Mouse (Mus musculus): ENCODE data around the gene Mapkapk3.
A peak's percentile ranks its signal among the peaks of the same experiment; 100 is the strongest.

The Mapkapk3 gene

GRCm38 (mm10) chr9:107289211-107290076, at the start of gene Mapkapk3:
Gene Mapkapk3, minus strand, starts transcription at chr9:107289877.
- peak; percentile 91 for DNase-seq

GRCm38 (mm10) chr9:107338172-107338883, 48.7 kb upstream of the Mapkapk3 start, which contains the start of gene Hemk1:
Gene Hemk1, minus strand, starts transcription at chr9:107338350.
- DNase-seq = peak; percentile 81

DNA sequence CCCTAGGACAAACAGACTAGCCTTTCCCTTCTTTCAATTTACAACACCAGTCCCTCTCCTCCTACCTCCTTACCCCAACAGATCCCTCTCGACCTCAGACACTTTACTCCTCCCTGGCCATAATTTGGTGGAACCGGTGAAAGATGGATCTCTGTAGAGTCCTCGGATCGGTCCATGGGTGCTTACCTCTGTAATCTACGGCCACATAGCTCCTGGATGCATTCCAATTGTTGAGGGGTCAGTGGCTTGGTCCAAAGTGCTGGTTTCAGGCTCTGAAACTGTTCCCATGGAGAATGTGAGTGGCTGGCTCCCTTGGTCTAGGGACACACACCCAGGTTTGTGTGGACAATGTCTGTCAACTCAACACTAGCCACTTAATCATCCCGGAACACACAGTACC, 46.7 kb upstream of the Mapkapk3 start:
- no peak for DNase-seq

DNA sequence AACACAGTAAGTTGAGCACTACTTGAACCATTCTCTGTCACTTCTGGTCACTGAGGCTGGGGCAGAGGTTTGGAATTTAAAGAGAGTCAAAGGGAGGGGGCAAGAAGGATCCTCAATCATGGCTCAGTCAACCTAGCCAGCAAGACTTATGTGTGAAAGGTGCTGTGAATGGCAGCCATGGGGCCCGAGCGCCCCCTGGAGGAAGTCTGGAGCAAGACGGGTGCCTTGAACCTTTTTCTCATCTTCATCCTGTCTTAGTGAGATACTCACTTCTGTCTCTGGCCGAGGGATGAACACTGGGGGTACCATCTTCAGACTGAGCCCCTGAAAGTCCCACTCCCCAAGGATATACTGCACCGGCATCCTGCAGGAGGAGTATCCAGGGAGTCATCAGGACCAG, 46.2 kb upstream of the Mapkapk3 start:
- peak; percentile 76 for DNase-seq

GRCm38 (mm10) chr9:107335046-107335445, 45.4 kb upstream of the Mapkapk3 start:
- no peak for DNase-seq

DNA sequence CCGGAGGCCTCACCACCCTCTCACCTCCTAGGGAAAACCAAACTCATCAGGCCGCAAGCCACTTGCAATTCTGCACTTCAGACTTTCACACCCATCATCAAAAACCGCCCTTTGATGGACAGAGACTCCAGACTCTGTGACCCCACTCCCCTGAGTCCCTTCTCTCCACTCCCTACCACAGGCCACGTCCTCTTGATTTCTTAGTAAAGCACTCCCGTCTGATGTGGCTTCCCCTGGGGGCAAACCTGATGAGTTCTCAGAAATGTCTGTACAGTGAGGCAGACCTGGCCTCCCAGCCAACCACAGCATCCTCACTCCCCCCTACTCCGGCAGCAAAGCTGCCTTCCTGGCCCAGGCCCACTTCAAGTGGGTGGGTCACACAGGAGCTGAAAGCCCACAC, 44.7 kb upstream of the Mapkapk3 start:
- DNase-seq = peak; percentile 61

DNA sequence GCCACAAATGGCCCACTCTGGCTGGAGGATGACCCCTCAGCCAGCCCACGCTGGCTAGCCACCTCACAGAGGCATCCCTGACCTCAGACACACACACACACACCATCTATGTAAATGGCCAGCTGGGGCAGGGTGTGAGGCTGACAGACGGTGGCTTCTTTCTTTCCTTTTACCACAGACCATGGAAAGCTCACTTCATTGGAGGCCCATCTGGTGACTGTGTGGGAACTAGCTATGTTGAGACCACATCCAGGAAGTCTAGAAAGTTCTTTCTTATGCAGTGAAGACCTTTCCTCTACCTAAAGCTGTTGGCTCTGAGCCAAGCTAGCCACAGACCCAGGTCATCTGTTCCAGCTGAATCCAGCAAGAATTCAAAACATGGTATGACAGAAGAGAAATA, 44.0 kb upstream of the Mapkapk3 start:
- no peak for DNase-seq

- no peak for DNase-seq
These were observed 41.1 kb upstream of the Mapkapk3 start for GRCm38 (mm10) chr9:107330791-107331190.

DNA sequence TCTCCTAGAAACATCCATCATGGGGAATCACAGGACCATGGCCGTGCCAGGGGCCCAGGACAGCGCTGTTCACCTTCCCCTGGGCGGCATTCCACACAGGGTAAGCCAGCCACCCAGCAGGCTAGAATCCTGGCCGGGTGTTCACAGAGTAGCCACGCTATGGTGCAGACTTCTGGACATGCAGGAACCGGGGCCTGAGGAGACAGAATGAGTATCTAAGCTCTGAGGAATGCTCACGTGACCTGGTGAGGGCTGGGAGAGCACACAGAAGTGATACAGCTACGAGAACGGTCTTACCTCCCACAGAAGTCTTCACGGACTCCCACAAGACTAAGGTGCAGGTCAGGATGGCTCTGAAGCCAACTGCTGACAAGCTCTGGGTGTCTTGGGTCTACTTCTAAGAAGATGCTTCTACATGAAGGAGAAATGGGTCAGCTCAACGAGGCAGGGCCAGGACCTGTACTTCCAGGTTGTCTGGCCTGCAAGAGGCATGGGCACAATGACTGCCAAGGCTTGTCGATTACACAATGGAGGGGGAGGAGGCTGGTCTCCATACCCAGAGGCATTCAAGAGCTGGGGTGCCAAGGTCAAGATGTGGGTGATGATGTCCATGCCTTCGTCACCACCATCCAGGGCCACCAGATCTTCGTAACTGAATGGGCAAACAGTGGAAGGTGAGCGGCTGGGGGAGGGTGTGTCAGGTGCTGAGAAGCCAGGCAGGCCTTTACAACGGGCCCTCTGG, 38.4 kb upstream of the Mapkapk3 start:
- DNase-seq = no peak

DNA sequence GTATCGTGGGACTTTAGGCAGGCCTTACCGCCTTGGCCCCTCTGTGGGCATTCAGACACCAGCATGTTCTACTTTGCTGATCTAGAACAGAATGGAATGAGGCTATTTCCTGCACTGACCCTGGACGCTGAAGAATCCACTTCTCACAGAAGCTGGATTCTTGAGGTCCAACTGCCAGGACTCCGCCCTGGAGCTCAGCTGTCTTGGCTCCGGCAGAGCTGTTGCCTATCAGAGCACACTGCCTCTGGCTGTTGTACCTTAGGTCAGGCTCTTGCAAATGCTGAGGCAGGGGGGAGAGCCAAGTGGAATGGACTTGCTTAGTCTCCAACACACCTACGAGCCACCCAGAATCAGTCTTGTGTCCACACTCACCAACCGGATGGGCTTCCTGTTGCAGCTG, 36.2 kb upstream of the Mapkapk3 start:
- DNase-seq = no peak

- DNase-seq = no peak
These were observed 35.3 kb upstream of the Mapkapk3 start for GRCm38 (mm10) chr9:107324799-107325561.

DNA sequence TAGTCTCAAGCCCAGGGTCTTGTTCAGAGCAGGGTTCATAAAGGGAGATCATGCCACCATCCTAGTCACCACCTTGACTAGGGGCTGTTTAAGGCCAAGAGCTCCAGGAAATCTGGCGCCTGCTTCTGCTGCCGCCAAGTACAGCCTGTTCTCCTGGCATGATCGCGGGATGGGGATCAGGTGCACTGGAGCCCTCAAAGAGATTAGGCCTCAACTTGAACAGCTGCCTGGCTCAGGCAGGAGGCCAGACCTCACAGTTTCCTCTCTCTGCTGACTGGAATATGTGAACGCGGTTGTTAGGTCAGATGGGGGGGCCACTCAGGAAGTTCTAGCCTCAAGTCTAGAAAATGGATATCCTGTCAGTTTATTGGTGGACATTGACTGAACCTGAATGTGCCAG, 33.9 kb upstream of the Mapkapk3 start:
- DNase-seq = peak; percentile 20

- no peak for DNase-seq
These were observed 32.9 kb upstream of the Mapkapk3 start for GRCm38 (mm10) chr9:107322461-107323050.

GRCm38 (mm10) chr9:107315791-107316190, 26.1 kb upstream of the Mapkapk3 start:
- DNase-seq = no peak

- no peak for DNase-seq
These were observed 24.2 kb upstream of the Mapkapk3 start for GRCm38 (mm10) chr9:107313926-107314325.

DNA sequence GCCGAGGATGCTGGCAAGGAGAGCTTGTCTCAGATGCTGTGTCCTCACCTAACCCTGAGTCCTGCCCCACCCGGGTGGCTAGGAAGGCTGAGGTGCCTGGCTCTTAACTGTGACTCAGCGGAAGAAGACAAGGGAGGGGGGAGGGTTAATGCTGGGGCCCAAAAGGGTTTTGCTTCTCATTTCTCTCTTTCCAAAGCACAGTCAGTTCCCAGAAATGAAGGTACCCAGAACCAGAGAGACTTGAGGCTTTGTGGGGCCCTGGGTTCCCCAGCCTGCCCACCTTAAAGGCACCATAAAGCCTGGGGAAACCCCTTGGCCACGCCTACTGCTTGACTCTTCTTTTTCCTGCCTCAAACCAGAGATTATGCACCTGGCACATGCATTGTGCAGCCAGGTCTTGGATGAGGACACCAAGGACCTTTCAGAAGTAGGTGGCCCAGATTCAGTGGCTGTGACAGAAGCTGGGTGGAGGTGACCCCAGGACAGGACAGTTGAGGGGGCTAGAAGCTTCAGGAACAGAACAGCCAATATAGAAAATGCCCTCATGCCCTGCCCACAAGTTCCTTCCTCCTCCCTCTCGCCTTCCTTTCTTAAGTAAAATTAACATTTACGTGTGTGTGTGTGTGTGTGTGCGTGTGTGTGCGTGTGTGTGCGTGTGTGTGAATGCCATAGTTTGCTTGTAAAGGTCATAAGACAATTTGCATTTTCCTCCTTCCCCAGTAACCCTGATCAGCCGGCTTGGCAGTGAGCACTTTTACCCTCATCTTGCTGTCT, 23.3 kb upstream of the Mapkapk3 start:
- peak; percentile 69 for DNase-seq

DNA sequence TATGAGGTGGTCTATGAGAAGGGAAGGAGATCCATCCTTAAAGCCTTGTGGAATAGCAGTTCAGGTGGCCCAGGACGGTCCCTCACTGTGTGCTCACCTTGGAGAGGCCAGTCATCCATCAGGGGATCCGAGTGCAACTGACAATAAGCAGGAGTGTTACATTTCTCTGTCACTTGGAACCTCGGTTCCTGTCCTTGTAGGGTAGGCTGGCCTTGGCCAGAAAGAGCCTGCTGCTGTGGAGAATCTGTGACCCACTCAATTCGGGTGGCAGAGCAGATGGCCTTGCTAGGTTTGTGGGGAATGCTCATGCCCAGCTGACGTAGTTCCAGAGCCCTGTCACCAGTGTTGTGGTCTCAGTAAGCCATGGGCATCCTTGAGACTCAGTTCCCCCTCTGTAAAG, 19.9 kb upstream of the Mapkapk3 start:
- no peak for DNase-seq

DNA sequence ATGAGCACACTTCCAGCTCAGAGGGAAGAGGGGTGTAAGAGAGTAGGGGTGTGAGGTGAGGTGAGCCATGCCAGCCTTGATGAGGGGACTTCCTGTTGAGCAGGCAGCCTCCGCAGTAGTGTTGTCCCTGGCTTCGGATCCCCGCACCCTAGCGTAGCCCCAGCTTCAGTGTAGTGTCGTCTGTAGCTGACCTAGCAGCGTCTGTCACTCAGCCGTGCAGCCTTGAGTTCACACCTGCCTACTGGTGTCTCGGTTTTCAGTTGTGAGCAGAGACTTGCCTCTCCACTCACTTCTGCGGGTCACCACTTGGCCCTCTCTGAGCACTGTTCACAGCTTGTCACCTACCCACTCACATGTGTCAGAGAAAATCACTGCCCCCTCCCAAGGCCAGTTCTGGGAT, 19.5 kb upstream of the Mapkapk3 start:
- no peak for DNase-seq

GRCm38 (mm10) chr9:107308346-107309000, 18.8 kb upstream of the Mapkapk3 start:
- DNase-seq = no peak

DNA sequence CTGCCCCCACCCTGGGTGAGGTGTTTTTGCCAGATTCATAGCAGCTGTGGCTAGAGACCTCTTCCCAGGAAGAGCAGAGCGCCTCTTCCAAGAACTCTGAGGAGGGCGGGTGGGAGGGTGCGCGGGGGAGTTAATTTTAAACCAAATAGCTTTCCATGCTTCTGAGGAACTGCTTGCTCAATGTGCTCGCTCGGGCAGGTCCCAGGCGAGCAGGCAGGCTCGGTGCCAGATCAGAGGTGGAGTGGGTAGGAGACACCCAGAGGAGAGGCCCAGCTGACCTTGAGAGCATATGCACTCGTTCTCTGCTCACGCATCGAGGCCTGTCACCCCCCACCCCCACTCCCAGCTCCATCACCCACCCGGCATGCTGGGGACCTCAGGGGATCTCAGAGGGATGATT, 18.2 kb upstream of the Mapkapk3 start:
- DNase-seq = no peak

Measured in thymus, postnatal 14 days (tissue).